Mouse (Mus musculus) midbrain, embryonic 12.5 days (tissue): Measurements from ENCODE around the gene Galnt17. TPM values are rescaled to one million over a fixed set of nuclear protein-coding genes. Genes with fewer than 3 reads are reported as not detected.

Experiments used
- ATAC-seq: fragments of 200-750 bp; cut with Nextera tagmentation; 2 replicates; pipeline ENCODE4 v1.8.0; 2017; ENCODE audit warnings: low read depth, moderate TSS enrichment, moderate library complexity; ENCODE audit not compliant: low FRiP score
- H3K27ac ChIP-seq: fragments of 300-500 bp; sonication (generic); replicated peaks from 2 replicates; pipeline ENCODE4 v1.5.1; 2016; ENCODE audit warnings: mild to moderate bottlenecking
- H3K27me3 ChIP-seq: fragments of 300-500 bp; sonication (generic); 2 replicates; pipeline ENCODE4 v1.6.1; 2016; ENCODE audit warnings: mild to moderate bottlenecking
- H3K36me3 ChIP-seq: fragments of 300-500 bp; sonication (generic); 2 replicates; pipeline ENCODE4 v1.6.1; 2016
- H3K4me1 ChIP-seq: fragments of 300-500 bp; sonication (generic); 2 replicates; pipeline ENCODE4 v1.6.1; 2016
- H3K4me2 ChIP-seq: fragments of 300-500 bp; sonication (generic); replicated peaks from 2 replicates; pipeline ENCODE4 v1.6.1; 2016; ENCODE audit warnings: mild to moderate bottlenecking, moderate library complexity
- H3K4me3 ChIP-seq: fragments of 300-500 bp; sonication (generic); 2 replicates; pipeline ENCODE4 v1.5.1; 2016; ENCODE audit warnings: mild to moderate bottlenecking
- H3K9ac ChIP-seq: fragments of 300-500 bp; sonication (generic); replicated peaks from 2 replicates; pipeline ENCODE4 v1.6.1; 2016; ENCODE audit warnings: mild to moderate bottlenecking, moderate library complexity
- H3K9me3 ChIP-seq: fragments of 300-500 bp; sonication (generic); 2 replicates; pipeline ENCODE4 v1.6.1; 2016; ENCODE audit warnings: mild to moderate bottlenecking
- WGBS: fragments of 180-500 bp; shearing (Covaris S2); methylation state at CpG from one replicate; pipeline ENCODE4 v1.1.7; 2016; 5-methylcytosine and 5-hydroxymethylcytosine counted together
- polyA plus RNA-seq: library from polyadenylated mRNA; unstranded; fragments of >200 nt; fragmentation: Nextera tagmentation; extraction: Ambion mirVana; gene quantifications from 2 replicates; pipeline ENCODE4 v1.2.1, GENCODE M21; 2016

Gene Galnt17
- polyA plus RNA-seq, 1 experiment from 2014 or later: 2.6 TPM

- WGBS: 73% methylated on average over 4 of the region's 4 CpGs
- Histone ChIP-seq H3K36me3 (no peaks in the 10 kb centered on the region), H3K4me1 (0 out of 2 replicates have a peak, but pooled peaks cover 5% of the 10 kb centered on the region), H3K4me2 (no peak overlapping the region), H3K27ac (no peak overlapping the region), H3K9me3 (no peaks in the 10 kb centered on the region), H3K27me3 (no peaks in the 10 kb centered on the region), H3K9ac (no peak overlapping the region), H3K4me3 (no peak overlapping the region)
- no peak for ATAC-seq
These were observed 458.7 kb downstream of the Galnt17 start for GRCm38 (mm10) chr5:130849610-130850009.

- Histone ChIP-seq H3K9me3 (no peaks in the 10 kb centered on the region), H3K4me3 (no peak overlapping the region), H3K4me2 (no peak overlapping the region), H3K9ac (no peak overlapping the region), H3K27me3 (no peaks in the 10 kb centered on the region), H3K27ac (no peak overlapping the region), H3K4me1 (0 out of 2 replicates have a peak, but pooled peaks cover 5% of the 10 kb centered on the region), H3K36me3 (no peaks in the 10 kb centered on the region)
- ATAC-seq: no peak
- WGBS: 88% methylated on average over 6 of the region's 6 CpGs
These were observed 459.7 kb downstream of the Galnt17 start for GRCm38 (mm10) chr5:130848562-130848961.

GRCm38 (mm10) chr5:130825797-130826196 is 482.5 kb downstream of the Galnt17 start:
- no peaks in the 10 kb centered on the region for H3K36me3 ChIP-seq
- WGBS: 83% methylated on average over 2 of the region's 2 CpGs
- no peaks in the 10 kb centered on the region for H3K27me3 ChIP-seq
- H3K4me1 ChIP-seq: no peaks in the 10 kb centered on the region
- no peak for ATAC-seq
- no peak overlapping the region for H3K27ac ChIP-seq
- no peak overlapping the region for H3K4me2 ChIP-seq
- no peaks in the 10 kb centered on the region for H3K9me3 ChIP-seq
- H3K4me3 ChIP-seq: no peak overlapping the region
- no peak overlapping the region for H3K9ac ChIP-seq
